Comparison of ENCODE assay signal across 23 mouse cellular contexts in the genomic region with DNA sequence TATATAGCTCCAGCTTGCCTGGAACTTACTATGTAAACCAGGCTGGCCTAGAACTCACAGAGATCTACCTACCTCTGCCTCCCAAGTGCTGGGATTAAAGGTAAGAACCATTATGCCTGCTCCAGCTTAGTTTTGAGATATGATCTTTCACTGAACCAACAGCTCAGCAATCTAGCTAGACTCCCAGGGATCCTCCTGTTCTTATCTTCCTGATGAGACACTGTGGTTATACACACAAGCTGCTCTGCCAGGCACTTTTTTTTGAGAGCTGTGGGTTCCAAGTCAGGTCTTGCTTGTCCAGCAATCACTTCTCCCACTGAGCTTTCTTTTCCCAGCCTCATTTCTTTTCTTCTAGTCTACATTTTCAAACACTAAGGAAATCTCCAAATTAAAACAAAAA. TPM values are rescaled to one million over a fixed set of nuclear protein-coding genes. Genes with fewer than 3 reads are reported as not detected.
DNase-seq lines count a peak whose midpoint lies in the region; ATAC-seq and TF ChIP-seq lines count a peak whose summit lies in the region.
"Had no signal": no experiment of that assay in that cellular context is flagged by ENCODE, and none has a peak within 500 bp of the region (broad histone marks: within the 10 kb centered on the region; RNA-seq: fewer than 3 reads in every experiment).

No protein-coding gene starts in this region.

- DNase-seq in liver, embryonic 13.5 days = no peak
- DNase-seq in liver = no peak
- DNase-seq in liver, embryonic 14.5 days (ENCODE audit: low read depth in 3 of 3, low spot score in 3 of 3) = no peak
- peak; percentile 40 for DNase-seq in MEL (ENCODE audit: low read depth, low spot score)
- no peak for DNase-seq in right cerebral cortex, postnatal 4 days
- DNase-seq: adrenal gland, adult 2 months; adrenal gland, adult 8-10 months; adrenal gland, postnatal 10 days; adrenal gland, postnatal 14 days; adrenal gland, postnatal 25 days; adrenal gland, postnatal 36 days; B cell, adult 2 months; cerebellum, adult 11 months; cerebellum, adult 11-12 months; cerebellum, adult 18-20 months had no signal

- no peaks in the 10 kb centered on the region for H3K9me3 ChIP-seq in liver, embryonic 13.5 days (replicated peaks)
- no peaks in the 10 kb centered on the region for H3K9me3 ChIP-seq in liver, embryonic 14.5 days (ENCODE audit: control insufficient read depth, low read length)
- H3K9me3 ChIP-seq in liver, embryonic 12.5 days (replicated peaks) = no peaks in the 10 kb centered on the region
- H3K9me3 ChIP-seq in MEL (replicated peaks; ENCODE audit: insufficient read depth, low read length) = no peaks in the 10 kb centered on the region
- H3K9me3 ChIP-seq: G1E had no signal

- no peak overlapping the region for H3K4me2 ChIP-seq in liver, embryonic 13.5 days
- H3K4me2 ChIP-seq in liver, embryonic 14.5 days (ENCODE audit: low read depth) = no peak overlapping the region
- no peak overlapping the region for H3K4me2 ChIP-seq in liver, embryonic 12.5 days

- H3K4me3 ChIP-seq in liver, embryonic 13.5 days (replicated peaks) = no peak overlapping the region
- H3K4me3 ChIP-seq in liver, embryonic 14.5 days (ENCODE audit: insufficient read depth in 1 of 2, low read depth in 2 of 2, low read length in 2 of 2) = no peak overlapping the region
- H3K4me3 ChIP-seq in liver, embryonic 12.5 days = no peak overlapping the region
- H3K4me3 ChIP-seq in MEL (ENCODE audit: control insufficient read depth in 1 of 2, insufficient read depth in 1 of 2, low read depth in 2 of 2, low read length in 2 of 2) = no peak overlapping the region

- no peak for TF ChIP-seq EP300 in liver, embryonic 14.5 days (IDR thresholded peaks at IDR 0.05; ENCODE audit: low read depth)
- peak; percentile 44 to 61; a peak in 3 of 4 replicates for TF ChIP-seq EP300 in MEL (IDR thresholded peaks at IDR 0.05; ENCODE audit: low read depth in 1 of 2, low read length in 2 of 2)

- 0 out of 2 replicates have a peak, but pooled peaks have one; percentile 18 for ATAC-seq in liver, embryonic 13.5 days (ENCODE audit: low read depth)
- ATAC-seq in liver, embryonic 14.5 days (ENCODE audit: insufficient read depth) = 0 out of 2 replicates have a peak, but pooled peaks have one; percentile 15
- ATAC-seq in liver, embryonic 12.5 days = no peak
- 0 out of 2 replicates have a peak, but pooled peaks have one; percentile 25 for ATAC-seq in megakaryocyte-erythroid progenitor cell, adult 5-6 weeks (replicated peaks; ENCODE audit: low FRiP score, low TSS enrichment, poor library complexity, severe bottlenecking)
- no peak for ATAC-seq in erythroid progenitor cell, adult 5-6 weeks (replicated peaks; ENCODE audit: low FRiP score, poor library complexity, severe bottlenecking)
- ATAC-seq: activated CD4-positive, CD25-positive, alpha-beta regulatory T cell, adult 4 months; CD4-positive, CD25-positive, alpha-beta regulatory T cell, adult 4 months; Patski had no signal

- H3K27me3 ChIP-seq in liver, embryonic 13.5 days = no peaks in the 10 kb centered on the region
- H3K27me3 ChIP-seq in liver, embryonic 14.5 days (ENCODE audit: control insufficient read depth, insufficient read depth, low read length) = no peaks in the 10 kb centered on the region
- no peaks in the 10 kb centered on the region for H3K27me3 ChIP-seq in liver, embryonic 12.5 days (replicated peaks)
- H3K27me3 ChIP-seq in MEL (ENCODE audit: control insufficient read depth in 1 of 2, insufficient read depth in 2 of 2, low read length in 2 of 2) = no peaks in the 10 kb centered on the region
- H3K27me3 ChIP-seq: CH12.LX had no signal

- H3K9ac ChIP-seq in liver, embryonic 13.5 days = no peak overlapping the region
- H3K9ac ChIP-seq in liver, embryonic 14.5 days (replicated peaks) = no peak overlapping the region
- H3K9ac ChIP-seq in liver, embryonic 12.5 days = no peak overlapping the region
- H3K9ac ChIP-seq in MEL (ENCODE audit: control insufficient read depth, low read depth, low read length, poor library complexity, severe bottlenecking) = no peak overlapping the region

- peaks cover 22% of the 10 kb centered on the region for H3K4me1 ChIP-seq in liver, embryonic 13.5 days (replicated peaks)
- peaks cover 4 to 6% of the 10 kb centered on the region in 2 experiments; a peak in 2 of 4 replicates for H3K4me1 ChIP-seq in liver, embryonic 14.5 days (replicated peaks; ENCODE audit: control insufficient read depth in 2 of 2, insufficient read depth in 2 of 2, low read length in 1 of 2)
- H3K4me1 ChIP-seq in liver, embryonic 12.5 days = peaks cover 23% of the 10 kb centered on the region
- H3K4me1 ChIP-seq in MEL (ENCODE audit: control insufficient read depth in 1 of 2, insufficient read depth in 2 of 2, low read length in 2 of 2) = peaks cover 10 to 22% of the 10 kb centered on the region in 2 experiments

- no peak for TF ChIP-seq RAD21 in MEL (IDR thresholded peaks at IDR 0.05; ENCODE audit: low read depth, low read length)

- H3K79me2 ChIP-seq in MEL (ENCODE audit: control insufficient read depth, insufficient read depth, low read length, poor library complexity) = no peaks in the 10 kb centered on the region

- H3K36me3 ChIP-seq in liver, embryonic 13.5 days = no peaks in the 10 kb centered on the region
- H3K36me3 ChIP-seq in liver, embryonic 14.5 days (replicated peaks; ENCODE audit: control insufficient read depth, insufficient read depth, low read depth) = no peaks in the 10 kb centered on the region
- no peaks in the 10 kb centered on the region for H3K36me3 ChIP-seq in liver, embryonic 12.5 days
- H3K36me3 ChIP-seq in MEL (ENCODE audit: control insufficient read depth in 1 of 2, insufficient read depth in 2 of 2, low read length in 2 of 2) = peaks cover 0 to 24% of the 10 kb centered on the region in 2 experiments; a peak in 2 of 4 replicates
- H3K36me3 ChIP-seq: G1E had no signal

- no peak overlapping the region for H3K27ac ChIP-seq in liver, embryonic 13.5 days
- no peak overlapping the region for H3K27ac ChIP-seq in liver, embryonic 14.5 days
- H3K27ac ChIP-seq in liver, embryonic 12.5 days = no peak overlapping the region
- H3K27ac ChIP-seq in MEL (ENCODE audit: control insufficient read depth, low read depth, low read length) = no peak overlapping the region

- TF ChIP-seq CTCF in liver, embryonic 14.5 days (IDR thresholded peaks at IDR 0.05; ENCODE audit: low read depth) = no peak
- TF ChIP-seq CTCF in MEL (IDR thresholded peaks at IDR 0.05 in 2 of 3, conservative IDR thresholded peaks at IDR 0.05 in 1 of 3; ENCODE audit: control insufficient read depth in 1 of 3, insufficient read depth in 1 of 3, low read depth in 2 of 3, low read length in 3 of 3, poor library complexity in 1 of 3, severe bottlenecking in 1 of 3) = no peak

- TF ChIP-seq POLR2A in MEL (IDR thresholded peaks at IDR 0.05; ENCODE audit: control insufficient read depth in 1 of 2, insufficient read depth in 1 of 2, low read depth in 1 of 2, low read length in 2 of 2, poor library complexity in 1 of 2) = no peak

TF ChIP-seq in MEL, 35 proteins besides CTCF, POLR2A, EP300 and RAD21 (continues in another document):
- TF ChIP-seq TAL1 (IDR thresholded peaks at IDR 0.05; ENCODE audit: low read length) (no peak), POLR2AphosphoS5 (IDR thresholded peaks at IDR 0.05; ENCODE audit: borderline replicate concordance, low read depth, low read length) (no peak), USF1 (IDR thresholded peaks at IDR 0.05; ENCODE audit: low read depth, low read length) (no peak), CHD2 (IDR thresholded peaks at IDR 0.05; ENCODE audit: low read length) (no peak), MYC (IDR thresholded peaks at IDR 0.05; ENCODE audit: low read depth, low read length) (no peak), MAFK (IDR thresholded peaks at IDR 0.05; ENCODE audit: borderline replicate concordance, low read depth, low read length) (peak; percentile 35; the same call in 1 of the 2 replicates), MEF2A (IDR thresholded peaks at IDR 0.05; ENCODE audit: extremely low read depth, insufficient replicate concordance, low read depth, low read length, poor library complexity, severe bottlenecking) (no peak), UBTF (IDR thresholded peaks at IDR 0.05; ENCODE audit: borderline replicate concordance, insufficient read depth, low read depth, low read length) (no peak), TCF12 (IDR thresholded peaks at IDR 0.05; ENCODE audit: low read depth, low read length) (peak; percentile 35; the same call in 1 of the 2 replicates), ETS1 (IDR thresholded peaks at IDR 0.05; ENCODE audit: low read depth, low read length) (peak; percentile 66), RCOR1 (IDR thresholded peaks at IDR 0.05; ENCODE audit: low read depth, low read length) (peak; percentile 67), GATA1 (IDR thresholded peaks at IDR 0.05; ENCODE audit: low read depth, low read length) (peak; percentile 70), CHD1 (IDR thresholded peaks at IDR 0.05; ENCODE audit: low read depth, low read length) (no peak), ZNF384 (IDR thresholded peaks at IDR 0.05; ENCODE audit: low read depth, low read length) (peak; percentile 85), MAZ (IDR thresholded peaks at IDR 0.05; ENCODE audit: low read depth, low read length) (no peak), MYB (IDR thresholded peaks at IDR 0.05; ENCODE audit: low read depth, low read length) (no peak), USF2 (IDR thresholded peaks at IDR 0.05; ENCODE audit: borderline replicate concordance in 1 of 2, insufficient read depth in 1 of 2, low read depth in 1 of 2, low read length in 2 of 2) (no peak), E2F4 (IDR thresholded peaks at IDR 0.05; ENCODE audit: borderline replicate concordance, low read depth, low read length) (no peak), ZMIZ1 (IDR thresholded peaks at IDR 0.05; ENCODE audit: low read depth, low read length) (no peak), BHLHE40 (IDR thresholded peaks at IDR 0.05; ENCODE audit: borderline replicate concordance, low read depth, low read length) (no peak; the same call in 1 of the 2 replicates)

RNA-seq across cellular contexts. Expression of a gene that starts 16.9 kb away (rescaled TPM):
- 93.7 and 102 TPM in 2 replicates for polyA plus RNA-seq in liver, embryonic 13.5 days (2015; fragmentation: Nextera tagmentation; extraction: Ambion mirVana)
- polyA plus RNA-seq in liver, embryonic 14.5 days (2012; rRNA removed) = 41.1 and 55.1 TPM in 2 replicates
- 91.6 and 107 TPM in 2 replicates for polyA plus RNA-seq in liver, embryonic 14.5 days (2014; fragmentation: Nextera tagmentation; extraction: Ambion mirVana)
- 117 and 123 TPM in 2 replicates for polyA plus RNA-seq in liver, embryonic 12.5 days (2016; fragmentation: Nextera tagmentation; extraction: Ambion mirVana)
- 125 and 131 TPM in 2 replicates for total RNA-seq in MEL (2012; rRNA removed)
- polyA plus RNA-seq in MEL (2012; ENCODE audit: insufficient read depth in 1 of 2, insufficient read length in 2 of 2, low read depth in 1 of 2, low replicate concordance in 2 of 2, missing spikeins in 1 of 2) = 100 to 1,000 TPM; 144 to 225 TPM
- 118 and 181 TPM in 2 replicates for total RNA-seq in megakaryocyte-erythroid progenitor cell, adult 5-6 weeks (2014; fragmentation: Nextera tagmentation)
- 140 and 154 TPM in 2 replicates for total RNA-seq in megakaryocyte-erythroid progenitor cell, adult 5-6 weeks (2017)
- 81.7 and 109 TPM in 2 replicates for total RNA-seq in erythroid progenitor cell, adult 5-6 weeks (2015; ENCODE audit: low replicate concordance)
- 113 and 116 TPM in 2 replicates for total RNA-seq in erythroid progenitor cell, adult 5-6 weeks (2017; ENCODE audit: low replicate concordance)

Comparison
In these comparisons a context has a peak if more than half of its experiments do, and no peak if none do; other contexts are left out.
1. ATAC-seq: peak in liver, embryonic 13.5 days (single experiment), liver, embryonic 14.5 days (single experiment) and megakaryocyte-erythroid progenitor cell, adult 5-6 weeks (single experiment); none in liver, embryonic 12.5 days (single experiment) and erythroid progenitor cell, adult 5-6 weeks (single experiment).